Mouse (Mus musculus): ENCODE results near the gene Cers6.

DNA sequence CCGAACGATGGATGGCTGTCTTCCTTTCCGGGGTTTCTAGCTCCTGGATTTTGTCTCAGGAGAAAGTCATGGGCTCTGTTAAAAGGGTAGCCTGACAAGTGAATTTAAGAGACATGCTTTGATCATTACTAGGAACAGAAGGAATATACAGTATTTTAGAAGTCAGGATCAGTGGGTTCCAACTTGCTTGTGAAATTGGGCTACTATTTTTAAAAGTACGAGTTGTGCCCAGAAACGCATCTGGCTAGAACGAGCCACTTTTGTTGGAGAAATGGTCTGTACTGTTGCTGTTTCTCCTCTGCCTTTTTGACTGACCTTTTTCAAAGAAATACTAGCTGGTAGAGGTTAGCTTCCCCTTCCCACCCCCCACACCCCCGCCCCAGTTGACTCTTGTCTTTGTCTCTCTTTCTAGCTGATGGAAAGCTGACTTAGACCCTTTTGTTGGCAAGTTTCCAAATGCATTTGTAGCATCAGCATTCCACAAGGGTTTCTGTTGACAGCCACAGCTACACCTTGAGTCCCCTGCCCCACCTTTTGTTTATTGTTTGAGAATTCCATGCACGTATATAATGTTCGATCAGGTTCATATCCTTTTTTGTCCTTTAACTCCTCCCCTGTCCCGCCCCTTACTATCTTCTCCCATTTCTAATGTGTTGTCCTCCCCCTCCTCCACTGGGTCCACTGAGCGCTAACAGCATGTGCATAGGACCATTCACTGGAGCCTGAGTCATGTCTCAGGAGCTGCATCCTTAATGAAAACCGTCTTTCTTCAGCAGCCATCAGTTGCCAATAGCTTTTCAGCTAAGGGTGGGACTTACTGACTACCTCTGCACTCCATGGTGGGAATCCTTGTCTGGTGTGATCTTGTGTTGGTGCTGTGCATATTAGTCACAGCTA lies 50.6 kb downstream of the Cers6 start:
- TF ChIP-seq EP300 (IDR thresholded peaks at IDR 0.05; ENCODE audit: low read depth) (no peak), CTCF (IDR thresholded peaks at IDR 0.05; ENCODE audit: low read depth) (no peak)

All from liver, embryonic 14.5 days (tissue).